Mouse (Mus musculus) gastrocnemius, postnatal 36 days (tissue): ENCODE measurements at regions not wholly inside any gene's neighbourhood (a gene's known extent, or its start where the extent isn't known, plus 50 kb on each side); places are given as distances from the start of the nearest gene placed in this dataset.

Experiments
- DNase-seq, 2 experiments: peaks; one replicate each; pipeline ENCODE4 v3.0.0; 2022
- intact Hi-C: fragments of 180-260 bp; cut with DNase I; formaldehyde crosslinking; loops from one replicate; pipeline ENCODE4 v1.15.1; 2025

- no peak for DNase-seq
- intact Hi-C loops, result no loop called here
Observed at GRCm38 (mm10) chr9:90823574-90824280, 538.5 kb upstream of the Zic4 start.

- intact Hi-C loops, result no loop called here
Observed at GRCm38 (mm10) chr9:90827474-90827873, 534.7 kb upstream of the Zic4 start.

GRCm38 (mm10) chr9:90828701-90829100 lies 533.5 kb upstream of the Zic4 start:
- intact Hi-C loops, result no loop called here
- no peak for DNase-seq

More at GRCm38 (mm10) chr9:90827474-90827873, 534.7 kb upstream of the Zic4 start:
- DNase-seq, result no peak

- intact Hi-C loops, result no loop called here
- no peak for DNase-seq
Observed at GRCm38 (mm10) chr9:90830704-90831103, 531.5 kb upstream of the Zic4 start.

- no peak for DNase-seq
- intact Hi-C loops, result no loop called here
Observed at GRCm38 (mm10) chr9:90833743-90834539, 528.3 kb upstream of the Zic4 start.

GRCm38 (mm10) chr9:90838184-90838926 lies 523.9 kb upstream of the Zic4 start:
- intact Hi-C loops, result no loop called here
- no peak for DNase-seq

GRCm38 (mm10) chr9:90851044-90851443 lies 511.2 kb upstream of the Zic4 start:
- intact Hi-C loops, result no loop called here

GRCm38 (mm10) chr9:90871636-90872035 lies 490.6 kb upstream of the Zic4 start:
- intact Hi-C loops, result no loop called here

More at GRCm38 (mm10) chr9:90851044-90851443, 511.2 kb upstream of the Zic4 start:
- no peak for DNase-seq

GRCm38 (mm10) chr9:90884467-90884866 lies 477.7 kb upstream of the Zic4 start:
- intact Hi-C loops, result no loop called here
- DNase-seq, result no peak

More at GRCm38 (mm10) chr9:90871636-90872035, 490.6 kb upstream of the Zic4 start:
- no peak for DNase-seq

- intact Hi-C loops, result no loop called here
- no peak for DNase-seq
Observed at GRCm38 (mm10) chr9:90887405-90887804, 474.8 kb upstream of the Zic4 start.

GRCm38 (mm10) chr9:90890801-90891200 lies 471.4 kb upstream of the Zic4 start:
- intact Hi-C loops, result no loop called here
- no peak for DNase-seq

- intact Hi-C loops, result no loop called here
- DNase-seq, result no peak
Observed at GRCm38 (mm10) chr9:90892816-90893215, 469.4 kb upstream of the Zic4 start.

GRCm38 (mm10) chr9:90903557-90903956 lies 458.7 kb upstream of the Zic4 start:
- no peak for DNase-seq
- intact Hi-C loops, result no loop called here

- intact Hi-C loops, result no loop called here
- no peak for DNase-seq
Observed at GRCm38 (mm10) chr9:90906106-90906505, 456.1 kb upstream of the Zic4 start.

GRCm38 (mm10) chr9:90906684-90907083 lies 455.5 kb upstream of the Zic4 start:
- no peak for DNase-seq
- intact Hi-C loops, result no loop called here

- intact Hi-C loops, result no loop called here
- DNase-seq, result no peak
Observed at GRCm38 (mm10) chr9:90954613-90955012, 407.6 kb upstream of the Zic4 start.

GRCm38 (mm10) chr9:90961436-90961835 lies 400.8 kb upstream of the Zic4 start:
- DNase-seq, result no peak
- intact Hi-C loops, result no loop called here

- DNase-seq, result no peak
- intact Hi-C loops, result no loop called here
Observed at GRCm38 (mm10) chr9:90964043-90964442, 398.2 kb upstream of the Zic4 start.

- intact Hi-C loops, result no loop called here
- DNase-seq, result no peak
Observed at GRCm38 (mm10) chr9:90978730-90979129, 383.5 kb upstream of the Zic4 start.

GRCm38 (mm10) chr9:90980023-90980802 lies 382.0 kb upstream of the Zic4 start:
- intact Hi-C loops, result no loop called here
- no peak for DNase-seq
